Mouse (Mus musculus): ENCODE results near the gene Foxred1.

Foxred1 gene

DNA sequence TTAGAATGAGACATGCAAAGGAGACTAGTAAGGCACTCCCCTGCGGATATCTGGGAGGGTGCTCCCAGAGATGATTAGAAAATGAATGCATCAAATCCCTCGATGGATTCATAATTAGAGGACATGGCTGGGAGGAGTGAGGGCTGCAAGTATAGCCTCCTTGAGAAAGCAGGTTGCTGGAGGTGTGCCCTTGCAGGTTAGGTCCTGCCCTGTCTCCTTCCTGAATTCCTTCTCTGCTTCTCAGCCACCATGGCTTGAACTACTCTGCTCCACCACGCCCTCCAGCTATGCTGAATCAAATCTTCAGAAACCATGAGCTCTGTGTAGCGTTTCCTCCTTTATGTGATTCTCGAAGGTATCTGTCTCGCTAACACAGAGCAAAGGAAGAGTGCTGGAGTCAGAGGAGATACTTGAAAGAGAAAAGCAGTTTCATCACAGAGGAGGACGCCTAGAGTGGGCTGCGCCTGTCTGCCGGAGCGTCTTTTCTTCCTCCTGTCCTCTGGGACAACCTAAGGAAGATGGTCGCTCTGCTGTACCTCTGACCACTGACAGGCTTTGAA, 17.8 kb downstream of the Foxred1 start:
- no peak for DNase-seq (ENCODE audit: low read depth, low spot score)

DNA sequence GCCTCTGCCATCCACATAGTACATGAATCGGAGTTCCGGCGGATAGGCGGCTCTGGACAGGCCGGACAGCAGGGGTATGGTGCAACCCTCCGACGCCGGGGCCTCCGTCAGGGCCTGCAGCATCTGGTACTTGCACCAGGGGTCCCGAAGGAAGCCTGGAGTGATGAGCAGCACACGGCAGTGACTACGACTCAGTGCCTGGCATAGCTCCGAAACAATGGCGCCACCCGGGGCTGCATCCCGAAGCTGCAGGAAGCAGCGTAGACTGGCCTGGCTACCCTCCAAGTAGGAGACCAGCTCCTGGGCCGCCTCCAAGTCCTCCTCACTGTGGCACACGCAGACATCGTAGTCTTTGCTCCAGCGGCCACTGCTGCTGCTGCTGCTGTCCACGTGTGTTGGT, 22.2 kb downstream of the Foxred1 start:
- no peak for DNase-seq (ENCODE audit: low read depth, low spot score)

DNA sequence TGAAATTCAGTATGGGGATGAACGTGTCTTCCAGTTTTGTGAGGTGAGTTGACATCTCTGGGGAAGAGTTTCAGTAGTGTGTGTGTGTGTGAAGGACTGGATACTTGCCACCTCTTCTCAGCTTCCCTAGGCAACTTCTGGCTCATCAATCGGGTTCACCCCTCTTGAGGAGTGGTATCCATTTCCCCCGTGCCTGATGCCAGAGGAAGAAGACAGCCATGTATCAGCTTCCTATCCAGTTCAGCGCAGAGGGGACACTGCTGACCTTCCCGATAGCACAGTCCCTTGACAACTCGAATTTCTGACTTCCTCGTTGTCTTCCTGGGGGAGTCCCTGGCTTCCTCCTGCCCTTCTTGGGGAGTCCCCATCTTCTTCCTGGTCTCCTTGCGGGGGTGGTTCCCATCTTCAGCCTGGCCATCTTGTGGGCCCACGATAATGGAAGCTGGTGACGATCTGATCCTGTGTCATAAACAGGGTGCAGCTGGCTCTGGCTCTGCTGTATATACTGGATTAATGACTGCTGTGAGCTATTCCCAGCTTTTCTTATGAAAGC, 23.4 kb downstream of the Foxred1 start:
- no peak for DNase-seq (ENCODE audit: low read depth, low spot score)

DNA sequence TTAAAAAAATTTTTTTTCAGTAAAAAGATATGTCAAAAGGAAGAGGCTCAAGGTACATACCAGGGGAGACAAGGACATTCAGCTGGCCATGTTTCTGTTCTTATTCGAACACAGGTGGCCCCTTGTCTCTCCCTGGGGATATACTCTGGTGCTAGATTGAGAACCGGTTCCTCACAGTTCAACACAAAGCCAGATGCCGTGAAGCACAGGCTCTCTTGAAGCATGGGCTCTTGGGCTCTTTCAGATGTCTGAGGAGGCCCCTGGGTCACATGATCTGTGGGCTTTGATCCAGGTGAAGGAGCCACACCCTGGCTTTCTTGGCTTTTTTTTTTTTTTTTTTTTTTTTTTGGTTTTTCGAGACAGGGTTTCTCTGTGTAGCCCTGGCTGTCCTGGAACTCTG, 24.4 kb downstream of the Foxred1 start:
- DNase-seq (ENCODE audit: low read depth, low spot score) = no peak

DNA sequence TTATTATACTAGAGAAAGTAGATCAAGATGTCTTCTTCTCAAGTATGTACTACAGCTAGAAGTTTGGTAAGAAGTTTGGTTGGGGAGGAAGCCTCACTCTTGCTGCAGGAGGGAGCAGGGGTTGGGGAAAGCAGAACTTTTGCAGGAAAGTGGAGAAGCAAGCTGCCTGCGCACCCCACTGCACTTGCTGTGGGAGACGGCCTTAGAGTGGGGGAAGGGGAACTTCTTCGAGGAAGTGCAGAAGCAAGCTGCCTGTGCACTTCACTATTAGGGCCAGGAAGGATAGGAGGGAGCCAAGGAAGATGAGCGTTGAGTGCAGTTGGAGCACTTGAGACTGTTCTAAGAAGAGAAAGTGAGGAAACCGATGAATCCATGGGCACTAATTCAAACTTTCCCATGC, 27.5 kb downstream of the Foxred1 start:
- DNase-seq (ENCODE audit: low read depth, low spot score) = no peak

DNA sequence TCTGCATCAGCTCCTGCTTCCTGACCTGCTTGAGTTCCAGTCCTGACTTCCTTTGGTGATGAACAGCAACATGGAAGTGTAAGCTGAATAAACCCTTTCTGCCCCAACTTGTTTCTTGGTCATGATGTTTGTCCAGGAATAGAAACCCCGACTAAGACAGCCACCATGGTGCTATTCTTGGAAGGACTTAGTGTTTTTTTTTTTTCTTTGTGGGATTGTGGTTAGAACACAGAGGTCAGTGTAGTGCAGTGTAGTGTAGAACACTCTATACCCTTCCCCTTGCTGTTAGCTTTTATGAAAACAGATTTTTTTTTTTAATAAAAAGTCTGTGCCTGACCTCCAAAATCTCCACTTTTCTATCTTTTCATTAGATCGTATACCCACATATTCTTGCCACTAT, 28.0 kb downstream of the Foxred1 start:
- DNase-seq (ENCODE audit: low read depth, low spot score) = no peak

DNA sequence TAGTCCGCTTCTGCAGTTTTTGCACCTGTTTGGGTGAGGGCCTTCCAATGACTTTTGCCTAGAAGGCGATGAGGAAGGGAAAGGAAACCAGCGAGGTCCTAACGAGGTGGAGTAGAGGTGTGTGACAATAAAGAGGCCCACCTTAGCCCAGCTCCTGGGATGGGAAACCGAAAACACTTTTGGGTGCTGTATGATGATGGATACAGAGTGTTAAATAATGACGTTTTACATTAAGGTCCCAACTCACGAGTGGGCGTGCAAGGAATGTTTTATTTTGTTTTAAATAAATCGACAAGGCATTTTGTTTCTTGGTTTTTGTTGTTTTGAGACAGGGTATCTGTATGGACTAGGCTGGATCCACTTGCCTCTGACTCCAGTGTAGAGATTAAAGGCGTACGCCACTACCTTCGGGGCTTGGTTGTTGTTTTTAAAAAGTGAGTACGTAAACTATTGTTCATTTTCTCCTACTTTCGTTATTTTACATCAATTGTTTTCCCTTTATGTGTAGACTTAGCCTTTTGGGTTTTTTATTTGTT, 34.7 kb downstream of the Foxred1 start:
- DNase-seq (ENCODE audit: low read depth, low spot score) = no peak

DNA sequence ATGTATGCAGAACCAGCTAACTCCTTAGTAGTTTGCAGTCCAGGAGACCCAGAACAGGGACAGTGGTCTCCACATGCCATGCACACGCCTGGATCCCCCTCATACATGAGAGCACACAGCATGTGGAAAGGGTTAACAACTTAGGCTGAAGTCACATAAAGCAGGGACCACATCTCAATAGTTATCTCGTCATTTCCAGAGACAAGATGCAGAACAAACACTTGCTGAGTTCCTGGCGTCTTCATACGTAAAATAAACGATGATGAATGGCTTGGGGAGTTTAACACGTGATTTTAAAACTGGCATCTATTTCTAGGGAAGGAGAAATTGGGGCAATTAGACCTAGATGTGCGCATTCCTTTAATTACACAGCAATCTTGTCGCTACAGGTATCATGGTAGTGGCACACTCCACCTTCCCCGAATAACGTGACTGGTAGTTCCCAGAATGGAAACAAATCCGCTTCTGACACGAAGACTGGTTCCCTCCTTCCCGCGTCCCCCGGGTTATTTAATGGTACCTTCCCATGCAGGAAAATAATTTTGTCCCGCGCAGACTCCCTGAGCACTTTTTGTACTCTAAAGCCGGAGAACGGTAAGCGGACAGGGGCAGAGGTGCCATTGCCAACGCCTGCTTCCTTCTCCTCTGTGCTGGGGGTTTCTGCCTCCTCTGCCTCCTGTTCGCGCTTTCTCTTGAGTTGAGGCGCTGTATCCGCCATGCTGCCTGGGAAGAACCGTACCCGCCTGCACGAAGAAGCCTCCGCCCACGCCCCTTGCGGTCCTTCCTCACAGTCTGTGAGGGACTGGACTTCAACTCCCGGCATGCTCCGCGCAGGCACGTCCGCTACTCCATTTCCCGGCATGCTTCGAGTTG, 35.4 kb downstream of the Foxred1 start, which contains the start of gene Dcps:
TSS of gene Dcps (minus strand) at position 811 of the 873 bp plus-strand sequence.
- peak; percentile 83 for DNase-seq (ENCODE audit: low read depth, low spot score)

DNA sequence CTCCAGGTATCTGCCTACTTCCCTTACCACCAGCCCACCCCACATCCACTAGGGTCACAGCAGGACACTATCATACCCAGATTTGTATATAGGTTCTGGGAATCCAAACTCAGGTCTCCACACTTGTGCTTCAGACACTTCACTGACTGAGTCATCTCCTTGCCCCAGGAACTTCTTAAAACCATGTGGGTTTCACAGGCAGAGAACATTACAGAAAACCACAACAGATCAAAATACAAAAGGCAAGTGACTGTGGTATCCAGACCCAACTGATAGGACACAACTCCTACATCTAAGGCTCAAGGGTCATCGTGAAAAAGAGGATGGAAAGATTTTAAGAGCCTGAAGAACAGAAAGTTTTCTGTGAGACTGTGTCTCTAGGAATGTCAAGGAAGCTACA, 37.5 kb downstream of the Foxred1 start:
- DNase-seq (ENCODE audit: low read depth, low spot score) = no peak

DNA sequence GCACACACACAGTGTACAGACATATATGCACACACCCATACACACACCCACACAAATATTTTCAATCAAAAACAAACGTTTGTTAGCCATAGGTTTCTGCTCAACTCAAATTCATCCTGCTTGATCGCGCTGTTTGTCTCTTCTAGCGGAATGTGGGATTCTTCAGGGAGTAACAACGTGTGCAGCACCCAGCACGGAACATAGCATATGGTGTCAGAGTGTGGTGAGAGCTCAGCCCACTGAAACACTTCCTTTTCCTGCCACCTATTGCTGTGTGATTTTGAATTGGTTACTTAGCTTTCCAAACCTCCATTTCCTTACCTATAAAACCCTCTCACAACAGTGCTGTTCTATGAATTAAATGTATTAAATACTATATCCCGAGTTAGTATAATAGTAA, 40.8 kb downstream of the Foxred1 start:
- DNase-seq (ENCODE audit: low read depth, low spot score) = no peak

DNA sequence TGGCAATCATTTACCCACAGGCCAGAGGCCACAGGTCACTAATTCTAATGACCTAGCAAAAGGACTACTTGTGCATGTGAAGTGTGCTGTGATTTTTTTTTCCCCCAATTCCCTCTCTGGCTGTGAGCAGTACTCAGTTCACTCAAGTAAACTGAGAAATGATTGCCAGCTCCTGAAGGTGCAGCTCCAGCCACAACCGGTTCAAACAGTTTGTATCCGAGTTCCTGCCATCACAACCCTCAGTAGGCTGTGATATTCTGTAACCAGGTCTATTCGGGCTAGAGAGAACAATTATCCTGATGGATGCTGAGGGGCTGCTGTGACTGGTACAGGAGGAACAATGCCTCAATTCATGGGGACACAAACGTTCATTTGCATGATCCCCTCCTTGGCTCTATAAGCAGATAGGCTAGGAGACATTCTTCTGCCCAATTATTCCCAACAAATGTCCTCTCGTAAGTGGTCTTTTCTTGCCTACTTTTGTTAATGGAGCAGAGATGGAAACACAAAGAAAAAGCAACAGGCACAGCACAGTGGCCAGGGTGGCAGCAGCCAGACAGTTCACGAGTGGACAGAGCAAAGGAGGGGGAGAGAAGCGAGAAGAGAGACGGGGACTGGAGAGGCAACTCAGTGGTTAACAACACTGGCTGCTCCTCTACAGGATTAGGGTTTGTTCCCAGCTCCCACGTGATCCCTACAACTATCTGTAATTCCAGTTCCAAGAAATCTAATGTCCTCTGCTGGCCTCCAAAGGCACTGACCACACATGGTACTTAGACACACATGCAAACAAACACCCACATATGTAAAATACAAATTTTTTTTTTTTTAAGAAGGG, 43.8 kb downstream of the Foxred1 start:
- no peak for DNase-seq (ENCODE audit: low read depth, low spot score)

DNA sequence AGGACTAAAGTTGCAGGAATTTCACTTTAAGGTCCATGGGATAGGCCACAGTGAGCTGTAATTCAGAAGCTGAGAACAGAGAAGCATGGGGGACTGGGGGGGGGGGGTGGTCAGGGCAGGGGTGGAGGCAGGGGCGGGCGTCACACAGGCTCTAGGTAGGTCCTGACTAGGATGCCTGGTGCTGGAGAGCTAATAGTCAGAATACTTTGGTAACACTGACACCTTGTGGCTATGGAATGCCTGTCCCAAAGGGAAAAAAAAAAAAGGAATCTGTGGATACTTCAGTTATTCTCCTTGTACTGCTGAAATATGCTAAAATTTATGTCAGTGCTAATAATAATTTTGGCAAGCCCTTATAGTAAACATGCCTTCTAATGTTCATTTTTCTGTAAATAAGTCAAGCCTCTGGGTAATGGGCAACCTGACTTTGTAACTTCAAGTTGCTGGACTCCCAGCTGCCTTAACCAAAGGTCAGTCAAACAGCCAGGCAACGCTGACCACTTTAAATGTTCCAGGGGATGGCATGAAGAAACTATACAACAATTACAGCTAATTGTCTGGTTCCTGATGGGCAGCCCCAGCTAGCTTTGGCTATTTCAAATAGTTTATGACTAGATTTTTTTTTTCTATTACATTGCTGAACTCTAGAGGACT, 44.6 kb downstream of the Foxred1 start:
- peak; percentile 40 for DNase-seq (ENCODE audit: low read depth, low spot score)

DNA sequence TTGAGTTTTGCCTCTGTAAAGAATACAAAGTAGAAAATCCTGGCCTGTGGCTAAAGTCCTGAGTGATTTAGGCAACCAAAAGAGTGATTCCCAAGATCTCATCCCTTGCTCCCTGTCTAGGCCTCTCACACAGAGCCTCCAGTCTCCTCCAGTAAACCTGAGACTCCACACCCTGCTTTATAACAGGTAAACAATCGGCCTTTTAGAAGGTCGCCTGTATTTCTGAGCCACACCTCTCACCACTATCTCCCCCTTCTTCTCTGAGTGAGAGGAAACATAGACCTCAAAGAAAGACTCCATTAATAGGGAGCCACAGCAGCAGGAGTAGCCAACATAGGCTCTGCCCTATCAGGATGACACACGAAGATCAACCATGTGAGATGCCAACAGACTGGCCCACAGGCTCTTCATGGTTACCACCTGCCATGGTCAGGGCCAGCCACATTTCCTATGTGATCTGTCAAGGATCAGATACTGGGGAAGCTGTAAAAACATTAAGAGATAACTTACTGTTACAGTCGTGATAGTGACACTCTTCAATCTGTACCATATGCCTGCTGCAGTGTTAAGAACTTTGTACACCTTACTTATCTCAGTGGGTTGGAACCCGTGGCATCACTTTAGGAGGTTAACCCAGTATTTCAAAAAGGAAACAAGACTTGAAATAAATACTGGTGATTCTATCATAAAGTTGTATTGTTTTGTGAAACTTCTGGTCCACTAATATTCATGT, 46.5 kb downstream of the Foxred1 start:
- no peak for DNase-seq (ENCODE audit: low read depth, low spot score)

DNA sequence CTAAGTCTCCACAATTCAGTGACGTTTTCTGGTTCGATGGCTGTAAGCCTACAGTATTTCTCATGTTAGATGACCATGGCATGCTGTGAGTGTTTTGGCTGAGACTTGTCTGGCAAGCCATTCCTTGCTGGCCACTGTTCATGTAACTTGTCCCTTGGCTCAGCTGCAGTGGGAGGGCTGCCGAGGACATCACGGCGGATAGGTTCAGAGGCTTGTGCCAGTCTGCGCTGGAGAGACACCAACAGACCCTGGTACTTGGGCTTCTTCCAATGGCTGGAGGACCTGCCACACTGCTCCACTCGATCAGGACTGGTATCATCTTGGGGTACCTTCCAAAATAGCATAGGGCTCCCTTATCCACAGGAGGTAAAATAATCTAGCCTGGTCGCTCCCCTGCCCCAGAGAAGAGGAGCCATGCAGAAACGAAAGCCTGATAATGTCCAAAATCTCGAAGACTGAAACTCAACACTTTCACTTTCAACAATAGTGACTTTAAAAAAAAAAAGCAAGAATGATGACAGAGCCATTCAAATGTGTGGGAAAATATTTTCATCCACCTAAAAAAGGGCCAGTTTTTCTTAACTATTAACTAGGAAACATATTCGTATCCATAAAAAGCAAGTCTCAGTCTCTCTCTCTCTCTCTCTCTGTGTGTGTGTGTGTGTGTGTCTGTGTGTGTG, 47.7 kb downstream of the Foxred1 start:
- no peak for DNase-seq (ENCODE audit: low read depth, low spot score)

DNA sequence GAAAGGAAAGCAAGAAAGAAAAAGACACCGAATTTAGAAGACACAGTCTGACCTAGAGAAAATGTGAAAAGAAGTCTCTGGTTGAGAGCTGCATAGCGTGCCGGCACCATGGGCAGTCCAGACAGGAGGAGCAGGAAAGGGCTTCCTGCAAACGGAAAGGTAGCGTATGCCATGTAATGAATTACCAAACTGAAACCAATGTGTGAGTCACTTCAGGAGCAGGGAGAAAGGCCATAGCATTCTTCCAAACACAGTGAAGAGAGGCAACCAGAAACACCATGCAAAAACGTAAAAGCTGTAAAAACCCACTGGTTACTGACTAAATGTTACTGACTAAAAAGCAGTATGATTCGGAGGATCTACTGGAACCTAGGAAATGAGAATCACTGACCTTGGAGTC, 49.1 kb downstream of the Foxred1 start:
- DNase-seq (ENCODE audit: low read depth, low spot score) = no peak

DNA sequence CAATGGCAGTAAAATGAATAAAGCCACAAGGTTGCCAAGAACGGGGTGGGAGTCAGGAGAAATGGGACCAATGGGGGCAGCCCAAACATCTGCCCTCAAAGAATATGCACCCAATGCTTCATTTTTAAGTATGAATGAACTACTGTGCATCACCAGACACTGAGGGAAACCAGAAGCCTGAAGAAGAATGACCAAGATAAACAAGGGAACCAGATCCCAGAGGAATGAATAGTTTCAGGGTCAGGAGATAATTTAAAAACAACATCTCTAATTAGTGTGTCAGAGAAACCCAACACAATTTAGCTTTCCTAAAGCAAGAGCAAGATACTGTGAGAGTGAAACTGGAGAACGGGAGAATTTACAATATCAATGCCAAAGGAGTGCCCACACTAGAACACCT, 50.2 kb downstream of the Foxred1 start:
- DNase-seq (ENCODE audit: low read depth, low spot score) = no peak

DNA sequence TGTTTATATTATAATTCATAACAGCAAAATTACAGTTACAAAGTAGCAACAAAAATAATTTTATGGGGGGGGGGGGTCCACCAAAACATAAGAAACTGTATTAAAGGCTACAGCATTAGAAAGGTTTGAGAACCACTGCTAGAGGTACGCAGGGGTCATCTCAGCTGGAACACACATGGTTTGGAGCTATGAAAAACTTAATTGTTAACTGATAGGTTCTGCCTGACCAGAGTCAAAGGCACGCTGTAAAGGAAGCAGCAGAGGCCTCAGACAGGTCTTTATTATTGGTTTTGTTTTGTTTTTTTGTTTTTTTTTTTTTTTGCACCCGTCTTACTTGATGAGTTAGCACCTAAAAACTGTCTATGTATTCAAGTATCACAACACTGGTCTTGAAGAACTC, 52.4 kb downstream of the Foxred1 start:
- no peak for DNase-seq (ENCODE audit: low read depth, low spot score)

DNA sequence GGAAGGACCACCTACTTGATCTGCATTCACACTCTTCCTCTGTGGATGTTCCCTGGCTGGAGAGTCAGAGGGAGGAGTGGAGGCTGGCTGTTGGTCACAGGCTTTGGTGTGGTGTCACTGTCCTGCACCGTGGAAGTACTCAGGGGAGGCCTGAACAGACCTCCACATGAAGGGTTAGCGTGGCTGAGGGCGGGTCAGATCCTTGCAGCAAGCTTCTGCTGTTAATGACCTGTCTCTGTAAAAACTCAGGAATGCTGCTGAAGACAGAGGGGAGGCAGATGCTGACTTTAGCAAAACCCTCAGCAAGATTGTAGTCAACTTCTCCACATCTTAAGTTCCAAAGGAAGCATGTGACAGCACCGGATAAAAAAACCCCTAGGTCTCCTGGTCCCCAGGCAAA, 54.0 kb downstream of the Foxred1 start:
- DNase-seq (ENCODE audit: low read depth, low spot score) = no peak

DNA sequence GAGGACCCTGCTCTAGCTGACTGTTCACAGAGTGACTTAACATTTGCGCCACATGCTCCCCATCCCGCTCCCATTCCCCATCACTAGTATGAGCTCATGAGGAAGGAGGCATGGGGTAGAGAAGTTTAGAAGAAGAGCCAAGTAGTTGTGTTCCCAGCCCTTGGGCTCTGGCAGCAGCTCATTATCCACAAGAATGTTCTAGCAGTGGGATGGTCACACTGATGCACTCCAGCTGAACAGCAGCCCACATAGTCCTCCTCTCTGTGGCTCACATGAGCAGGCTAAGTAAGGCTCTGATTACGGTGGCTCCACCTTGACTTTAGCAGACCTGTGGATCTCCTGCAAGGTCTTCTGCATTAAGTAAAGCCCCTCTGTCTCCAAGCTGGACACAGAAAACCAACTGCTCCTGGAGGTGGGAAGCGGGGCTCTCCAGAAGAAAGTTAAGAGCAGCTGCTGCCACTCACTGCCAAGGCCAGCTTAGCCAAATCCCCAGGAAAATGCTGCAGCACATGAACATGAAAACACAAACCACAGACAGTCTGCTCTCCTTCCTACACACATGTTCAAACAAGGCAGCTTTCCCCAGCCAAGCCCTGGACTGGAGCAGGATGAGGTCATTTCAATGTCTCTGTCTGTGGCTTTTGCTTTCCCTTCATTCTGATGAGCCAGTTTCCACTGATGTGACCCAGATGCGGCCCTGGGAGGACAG, 54.7 kb downstream of the Foxred1 start:
- no peak for DNase-seq (ENCODE audit: low read depth, low spot score)
